Mouse (Mus musculus): Measurements from ENCODE around the gene Nanos2. TPM values are rescaled to one million over a fixed set of nuclear protein-coding genes. Genes with fewer than 3 reads are reported as not detected.

Gene Nanos2
- polyA plus RNA-seq, 1 experiment = 0.07 TPM

DNA sequence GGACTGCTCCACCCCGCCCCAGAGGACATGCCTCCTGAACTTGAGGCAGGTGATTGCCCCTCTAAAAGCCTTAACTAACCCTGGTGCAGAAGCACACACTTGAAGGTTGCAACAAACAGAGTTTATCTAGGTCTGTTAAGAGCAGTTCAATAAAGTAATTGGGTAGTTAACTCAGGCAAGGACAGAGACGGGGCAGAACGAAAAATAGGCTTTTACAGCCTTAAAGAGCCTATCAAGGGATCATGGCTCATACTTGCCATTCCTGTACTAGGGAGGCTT, 14.5 kb downstream of the Nanos2 start:
- peaks cover 13% of the 10 kb centered on the region for H3K4me1 ChIP-seq (ENCODE audit: control insufficient read depth, insufficient read depth, low read length)
- TF ChIP-seq POLR2A (IDR thresholded peaks at IDR 0.05; ENCODE audit: borderline replicate concordance, extremely low read depth, low read depth, low read length) (no peak), CTCF (IDR thresholded peaks at IDR 0.05; ENCODE audit: insufficient read depth, low read length) (no peak)
- DNase-seq = no peak
- WGBS = 49% methylated on average over 3 of the region's 3 CpGs
- no peak overlapping the region for H3K4me3 ChIP-seq (replicated peaks; ENCODE audit: extremely low read depth, low read depth, low read length)

DNA sequence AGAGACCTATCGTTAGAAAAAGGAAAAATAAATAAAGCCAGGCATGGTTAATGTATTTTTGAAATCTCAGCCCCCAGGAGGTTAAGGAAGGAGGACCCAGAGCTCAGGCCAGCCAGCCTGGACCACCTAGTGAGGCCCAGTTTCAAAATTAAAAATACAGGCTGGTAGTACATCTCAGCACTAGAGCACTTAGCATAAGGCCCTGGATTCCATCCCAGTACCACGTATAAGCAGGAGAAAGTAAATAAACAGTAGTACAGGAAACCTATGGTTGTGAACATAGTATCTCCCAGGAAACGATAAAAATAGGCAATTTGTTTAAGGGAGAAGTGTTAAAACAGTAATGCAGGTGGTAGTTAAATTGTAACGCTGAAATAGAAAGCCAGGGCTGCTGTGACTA, 14.9 kb downstream of the Nanos2 start:
- no peak overlapping the region for H3K4me3 ChIP-seq (replicated peaks; ENCODE audit: extremely low read depth, low read depth, low read length)
- H3K4me1 ChIP-seq (ENCODE audit: control insufficient read depth, insufficient read depth, low read length) = peaks cover 15% of the 10 kb centered on the region
- TF ChIP-seq POLR2A (IDR thresholded peaks at IDR 0.05; ENCODE audit: borderline replicate concordance, extremely low read depth, low read depth, low read length) = no peak
- no peak for TF ChIP-seq CTCF (IDR thresholded peaks at IDR 0.05; ENCODE audit: insufficient read depth, low read length)
- WGBS = 4% methylated on average over 4 of the region's 4 CpGs
- no peak for DNase-seq

DNA sequence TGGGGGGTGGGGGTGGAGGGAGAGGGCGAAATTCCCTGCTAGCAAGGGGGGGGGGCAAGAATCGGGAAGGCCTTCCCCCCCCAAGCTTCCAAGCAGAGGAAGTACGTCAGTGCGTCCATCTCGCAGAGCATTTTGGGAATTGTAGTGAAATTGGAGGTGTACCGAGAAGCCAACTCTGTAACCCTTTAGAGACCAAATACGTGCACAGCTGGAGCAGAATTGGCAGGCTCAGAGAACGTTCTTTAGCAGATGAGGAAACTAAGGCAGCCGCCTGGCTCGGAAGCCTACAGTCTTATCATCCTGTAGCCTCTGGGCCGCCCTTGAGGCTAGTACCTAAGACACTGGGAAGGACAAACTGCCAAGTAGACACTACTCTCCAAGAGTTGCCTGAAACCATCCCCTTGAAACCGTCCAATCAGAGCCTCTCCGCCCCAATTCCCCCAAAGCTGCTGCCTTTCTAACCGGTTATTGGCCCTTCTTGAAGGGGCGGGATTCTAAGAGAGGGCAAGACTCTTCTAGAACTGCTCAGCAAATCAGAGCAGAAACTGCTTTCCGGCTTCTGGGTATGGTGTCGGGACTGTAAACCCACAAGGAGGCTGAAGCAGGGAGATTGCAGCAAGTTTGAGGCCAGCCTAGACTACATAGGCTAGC, 15.8 kb downstream of the Nanos2 start:
- peak overlapping the region; percentile 67 for H3K4me3 ChIP-seq (replicated peaks; ENCODE audit: extremely low read depth, low read depth, low read length)
- peaks cover 15% of the 10 kb centered on the region for H3K4me1 ChIP-seq (ENCODE audit: control insufficient read depth, insufficient read depth, low read length)
- TF ChIP-seq POLR2A (IDR thresholded peaks at IDR 0.05; ENCODE audit: borderline replicate concordance, extremely low read depth, low read depth, low read length) = peak; percentile 23; the same call in 1 of the 2 replicates
- TF ChIP-seq CTCF (IDR thresholded peaks at IDR 0.05; ENCODE audit: insufficient read depth, low read length) = no peak
- 1% methylated on average over 17 of the region's 17 CpGs for WGBS
- peak; percentile 71 for DNase-seq

DNA sequence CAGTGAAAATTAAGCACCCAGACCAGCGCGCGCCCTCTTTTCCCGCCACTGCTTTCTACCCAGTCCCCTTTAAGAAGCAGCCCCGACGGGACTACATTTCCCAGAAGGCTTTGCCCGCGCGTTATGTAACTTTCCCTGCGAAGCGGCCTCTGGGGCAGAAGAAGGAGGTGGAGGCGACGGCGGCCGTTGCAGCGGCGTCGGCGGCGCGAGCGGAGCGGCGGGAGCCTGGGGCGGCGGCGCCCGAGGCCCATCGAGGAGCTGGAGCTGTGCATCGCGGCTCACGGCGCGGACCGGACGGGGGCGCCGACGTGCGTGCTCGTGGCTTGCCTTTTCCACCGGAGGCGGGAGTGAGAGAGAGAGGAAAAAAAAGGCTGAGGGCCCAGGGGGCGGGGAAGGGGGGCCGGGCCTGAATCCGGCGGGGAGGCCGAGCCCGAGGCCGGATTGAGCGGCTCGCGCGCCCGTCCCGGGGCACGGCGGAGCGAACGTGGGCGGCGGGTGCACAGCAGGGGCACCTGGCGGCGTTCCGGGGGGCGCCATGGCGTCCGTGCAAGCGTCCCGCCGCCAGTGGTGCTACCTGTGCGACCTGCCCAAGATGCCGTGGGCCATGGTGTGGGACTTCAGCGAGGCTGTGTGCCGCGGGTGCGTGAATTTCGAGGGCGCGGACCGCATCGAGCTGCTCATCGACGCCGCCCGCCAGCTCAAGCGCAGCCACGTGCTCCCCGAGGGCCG, 16.9 kb downstream of the Nanos2 start, which contains the start of gene Irf2bp1:
Gene Irf2bp1 (plus strand): TSS at position 143 of the 729 bp plus-strand sequence.
- TF ChIP-seq POLR2A (IDR thresholded peaks at IDR 0.05; ENCODE audit: borderline replicate concordance, extremely low read depth, low read depth, low read length) (peak; percentile 73; the same call in 1 of the 2 replicates), CTCF (IDR thresholded peaks at IDR 0.05; ENCODE audit: insufficient read depth, low read length) (no peak)
- WGBS = 1% methylated on average over 84 of the region's 90 CpGs
- Histone ChIP-seq H3K4me1 (ENCODE audit: control insufficient read depth, insufficient read depth, low read length) (peaks cover 15% of the 10 kb centered on the region), H3K4me3 (replicated peaks; ENCODE audit: extremely low read depth, low read depth, low read length) (peak within 1 kb of the TSS; percentile 97)
- DNase-seq = peak; percentile 95

DNA sequence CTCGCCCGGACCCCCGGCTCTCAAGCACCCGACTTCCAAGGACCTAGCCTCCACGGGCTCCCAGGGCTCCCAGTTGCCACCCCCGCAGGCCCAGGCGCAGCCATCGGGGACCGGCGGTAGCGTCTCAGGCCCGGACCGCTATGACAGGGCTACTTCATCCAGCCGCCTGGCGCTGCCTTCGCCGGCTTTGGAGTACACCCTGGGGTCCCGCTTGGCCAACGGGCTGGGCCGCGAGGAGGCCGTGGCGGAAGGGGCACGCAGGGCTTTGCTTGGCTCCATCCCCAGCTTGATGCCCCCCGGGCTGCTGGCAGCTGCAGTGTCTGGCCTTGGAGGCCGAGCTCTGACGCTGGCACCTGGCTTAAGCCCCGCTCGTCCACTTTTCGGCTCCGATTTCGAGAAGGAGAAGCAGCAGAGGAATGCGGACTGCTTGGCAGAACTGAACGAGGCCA, 17.5 kb downstream of the Nanos2 start:
- no peak for DNase-seq
- Histone ChIP-seq H3K4me1 (ENCODE audit: control insufficient read depth, insufficient read depth, low read length) (peaks cover 15% of the 10 kb centered on the region), H3K4me3 (replicated peaks; ENCODE audit: extremely low read depth, low read depth, low read length) (peak overlapping the region; percentile 97)
- WGBS = 10% methylated on average over 34 of the region's 34 CpGs
- TF ChIP-seq CTCF (IDR thresholded peaks at IDR 0.05; ENCODE audit: insufficient read depth, low read length) (no peak), POLR2A (IDR thresholded peaks at IDR 0.05; ENCODE audit: borderline replicate concordance, extremely low read depth, low read depth, low read length) (no peak)

DNA sequence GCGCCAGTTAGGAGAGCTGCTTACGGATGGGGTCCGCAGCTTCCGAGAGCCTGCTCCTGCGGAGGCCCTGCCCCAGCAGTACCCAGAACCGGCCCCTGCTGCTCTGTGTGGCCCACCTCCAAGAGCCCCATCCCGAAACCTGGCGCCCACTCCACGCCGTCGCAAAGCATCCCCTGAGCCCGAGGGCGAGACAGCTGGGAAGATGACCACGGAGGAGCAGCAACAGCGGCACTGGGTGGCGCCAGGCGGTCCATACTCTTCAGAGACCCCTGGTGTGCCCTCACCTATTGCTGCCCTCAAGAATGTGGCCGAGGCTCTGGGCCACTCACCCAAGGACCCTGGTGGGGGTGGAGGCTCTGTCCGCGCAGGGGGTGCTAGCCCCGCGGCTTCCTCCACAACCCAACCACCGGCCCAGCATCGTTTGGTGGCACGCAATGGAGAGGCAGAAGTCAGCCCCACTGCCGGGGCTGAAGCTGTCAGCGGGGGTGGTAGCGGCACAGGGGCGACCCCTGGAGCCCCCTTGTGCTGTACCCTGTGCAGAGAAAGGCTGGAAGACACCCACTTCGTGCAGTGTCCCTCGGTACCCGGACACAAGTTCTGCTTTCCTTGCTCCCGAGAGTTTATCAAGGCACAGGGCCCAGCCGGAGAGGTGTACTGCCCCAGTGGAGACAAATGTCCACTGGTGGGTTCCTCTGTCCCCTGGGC, 18.4 kb downstream of the Nanos2 start:
- DNase-seq = no peak
- TF ChIP-seq CTCF (IDR thresholded peaks at IDR 0.05; ENCODE audit: insufficient read depth, low read length) = no peak
- no peak for TF ChIP-seq POLR2A (IDR thresholded peaks at IDR 0.05; ENCODE audit: borderline replicate concordance, extremely low read depth, low read depth, low read length)
- Histone ChIP-seq H3K4me1 (ENCODE audit: control insufficient read depth, insufficient read depth, low read length) (peaks cover 15% of the 10 kb centered on the region), H3K4me3 (replicated peaks; ENCODE audit: extremely low read depth, low read depth, low read length) (no peak overlapping the region)
- WGBS = 75% methylated on average over 34 of the region's 34 CpGs

DNA sequence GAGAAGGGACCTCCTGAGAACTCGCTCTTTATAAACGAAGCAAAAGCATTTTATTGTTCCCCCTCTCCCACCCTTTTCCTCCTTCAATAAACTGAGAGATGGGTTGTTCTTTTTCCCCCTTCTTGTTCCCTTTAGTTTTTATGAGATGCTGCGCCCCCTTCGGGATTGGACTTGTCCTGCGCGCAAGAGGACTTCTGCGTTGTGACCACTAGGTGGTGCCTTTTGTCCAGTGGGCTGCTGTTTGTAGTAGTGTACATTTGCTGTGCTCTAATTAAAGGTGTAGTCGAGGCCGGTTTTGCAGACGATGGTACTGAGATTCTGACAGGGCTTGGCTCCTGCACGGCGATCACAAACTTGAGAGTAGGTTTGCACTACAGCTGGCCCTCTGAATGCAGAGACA, 19.3 kb downstream of the Nanos2 start:
- TF ChIP-seq CTCF (IDR thresholded peaks at IDR 0.05; ENCODE audit: insufficient read depth, low read length) (peak; percentile 99), POLR2A (IDR thresholded peaks at IDR 0.05; ENCODE audit: borderline replicate concordance, extremely low read depth, low read depth, low read length) (no peak)
- peak; percentile 75 for DNase-seq
- WGBS = 6% methylated on average over 12 of the region's 12 CpGs
- peaks cover 14% of the 10 kb centered on the region for H3K4me1 ChIP-seq (ENCODE audit: control insufficient read depth, insufficient read depth, low read length)
- H3K4me3 ChIP-seq (replicated peaks; ENCODE audit: extremely low read depth, low read depth, low read length) = no peak overlapping the region

DNA sequence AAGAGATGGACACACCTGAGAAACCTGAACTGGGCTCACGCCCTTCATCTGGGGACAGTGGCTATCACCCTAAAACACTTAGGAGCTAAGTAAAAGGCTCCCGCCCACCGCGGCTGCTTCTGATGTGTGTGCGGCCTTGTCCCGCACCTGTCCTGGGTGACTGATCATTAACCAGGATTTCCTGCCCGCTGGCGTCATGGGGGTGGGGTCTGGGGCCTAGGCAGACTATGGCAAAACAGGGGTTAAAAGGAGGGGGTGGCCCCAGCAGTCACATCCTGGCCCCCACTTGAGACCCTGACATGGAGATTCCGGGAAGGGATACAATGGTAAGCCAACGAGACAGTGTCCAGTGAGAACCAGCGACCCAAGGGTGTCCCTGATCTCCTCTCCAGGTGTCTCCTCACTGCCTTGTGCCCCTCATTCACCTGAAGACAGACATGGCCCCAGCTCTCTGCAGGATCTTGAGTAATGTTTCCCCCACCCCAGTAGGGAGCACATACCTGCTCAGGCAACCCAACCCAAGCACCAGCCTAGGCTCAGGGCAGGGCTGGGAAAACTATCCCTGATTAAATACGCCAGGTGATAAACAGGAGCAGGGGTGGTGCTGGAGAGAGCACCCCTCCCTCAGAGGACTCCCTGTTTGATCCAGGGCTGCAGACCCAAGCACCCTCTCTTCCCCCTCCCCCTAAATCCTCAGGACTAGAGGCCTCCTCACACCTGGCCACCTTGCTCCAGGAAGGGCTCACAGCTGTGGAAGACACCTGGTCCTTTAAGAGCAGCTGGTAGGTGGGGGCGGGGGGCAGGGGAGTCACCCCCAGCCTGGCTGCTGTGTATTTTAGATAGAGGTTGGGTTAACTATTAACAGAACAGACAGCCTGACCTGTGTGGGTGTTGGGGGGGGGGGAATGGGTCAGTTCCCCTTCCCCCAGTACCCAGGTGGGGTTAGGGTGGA, 20.1 kb downstream of the Nanos2 start:
- TF ChIP-seq POLR2A (IDR thresholded peaks at IDR 0.05; ENCODE audit: borderline replicate concordance, extremely low read depth, low read depth, low read length) = no peak
- TF ChIP-seq CTCF (IDR thresholded peaks at IDR 0.05; ENCODE audit: insufficient read depth, low read length) = no peak
- DNase-seq = no peak
- 61% methylated on average over 13 of the region's 13 CpGs for WGBS
- Histone ChIP-seq H3K4me3 (replicated peaks; ENCODE audit: extremely low read depth, low read depth, low read length) (no peak overlapping the region), H3K4me1 (ENCODE audit: control insufficient read depth, insufficient read depth, low read length) (peaks cover 9% of the 10 kb centered on the region)

DNA sequence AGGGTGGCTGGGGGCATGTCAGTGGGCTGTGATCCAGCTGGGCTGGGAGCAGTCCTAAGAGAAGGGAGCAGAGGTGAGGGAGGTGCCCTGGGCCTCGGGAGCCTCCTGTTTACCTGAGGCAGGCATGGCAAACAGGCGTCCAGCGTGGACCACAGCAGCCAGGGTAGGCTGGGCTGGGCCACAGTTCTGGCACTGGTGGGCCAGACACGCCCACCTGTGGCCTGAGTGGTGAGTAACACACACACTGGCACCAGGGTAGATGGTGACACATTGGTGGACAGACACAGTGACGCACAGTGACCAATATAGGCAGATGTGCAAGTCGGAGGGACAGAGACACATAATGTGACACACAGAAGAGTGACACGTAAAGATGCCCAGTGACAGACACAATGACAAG, 23.4 kb downstream of the Nanos2 start:
- peaks cover 5% of the 10 kb centered on the region for H3K4me1 ChIP-seq (ENCODE audit: control insufficient read depth, insufficient read depth, low read length)
- DNase-seq = no peak
- no peak for TF ChIP-seq POLR2A (IDR thresholded peaks at IDR 0.05; ENCODE audit: borderline replicate concordance, extremely low read depth, low read depth, low read length)
- no peak for TF ChIP-seq CTCF (IDR thresholded peaks at IDR 0.05; ENCODE audit: insufficient read depth, low read length)
- no peak overlapping the region for H3K4me3 ChIP-seq (replicated peaks; ENCODE audit: extremely low read depth, low read depth, low read length)
- 67% methylated on average over 7 of the region's 7 CpGs for WGBS
